Mouse (Mus musculus) kidney, adult 2 months (tissue): Measurements from ENCODE around the gene Mdga2. TPM values are rescaled to one million over a fixed set of nuclear protein-coding genes. Genes with fewer than 3 reads are reported as not detected.

Experiments
- DNase-seq: peaks from one replicate; pipeline ENCODE4 v3.0.0; 2021
- H3K27ac ChIP-seq: fragments of 200-500 bp; 2 replicates; pipeline ENCODE4 v1.5.1; 2012; ENCODE audit warnings: low read depth, low read length, control low read depth, inconsistent platforms; ENCODE audit not compliant: insufficient read depth
- H3K27me3 ChIP-seq: fragments of 200-500 bp; replicated peaks from 2 replicates; pipeline ENCODE4 v1.6.1; 2012; ENCODE audit warnings: mild to moderate bottlenecking, moderate library complexity, low read length, inconsistent platforms; ENCODE audit not compliant: control insufficient read depth, insufficient read depth
- H3K36me3 ChIP-seq: fragments of 200-500 bp; 2 replicates; pipeline ENCODE4 v1.6.1; 2012; ENCODE audit warnings: mild to moderate bottlenecking, moderate library complexity, low read length, inconsistent platforms; ENCODE audit not compliant: control insufficient read depth, insufficient read depth
- H3K4me1 ChIP-seq: fragments of 200-500 bp; 2 replicates; pipeline ENCODE4 v1.6.1; 2011; ENCODE audit warnings: low read length; ENCODE audit not compliant: control insufficient read depth, insufficient read depth
- H3K4me3 ChIP-seq: fragments of 200-500 bp; 2 replicates; pipeline ENCODE4 v1.5.1; 2011; ENCODE audit warnings: mild to moderate bottlenecking, low read depth, low read length, control low read depth; ENCODE audit not compliant: insufficient read depth
- CTCF ChIP-seq: fragments of 200-500 bp; conservative IDR thresholded peaks from 2 replicates; pipeline ENCODE4 v1.5.1; 2011; ENCODE audit warnings: low read depth, mild to moderate bottlenecking, control low read depth, low read length, moderate library complexity, mixed read lengths; ENCODE audit not compliant: insufficient read depth, insufficient read length
- POLR2A ChIP-seq: fragments of 200-500 bp; IDR thresholded peaks from one replicate; pipeline ENCODE4 v1.6.1; 2011; ENCODE audit warnings: low read depth, low read length, control low read depth
- WGBS: fragments of 180-500 bp; shearing (Covaris S2); methylation state at CpG from one replicate; pipeline ENCODE4 v1.1.7; 2018; 5-methylcytosine and 5-hydroxymethylcytosine counted together
- polyA plus RNA-seq: library from polyadenylated mRNA; depleted of rRNA; stranded (reverse); fragments of >200 nt; gene quantifications from 2 replicates; pipeline ENCODE4 v1.2.3, GENCODE M21; 2012

Mdga2 gene
- polyA plus RNA-seq, 1 experiment = 0.17 TPM

GRCm38 (mm10) chr12:67045099-67045750, 177.1 kb downstream of the Mdga2 start:
- DNase-seq = no peak
- Histone ChIP-seq H3K27ac (no peak overlapping the region), H3K4me3 (no peak overlapping the region), H3K36me3 (no peaks in the 10 kb centered on the region), H3K27me3 (no peaks in the 10 kb centered on the region), H3K4me1 (no peaks in the 10 kb centered on the region)
- 80% methylated on average over 8 of the region's 8 CpGs for WGBS
- TF ChIP-seq CTCF (no peak), POLR2A (no peak)

- Histone ChIP-seq H3K4me3 (no peak overlapping the region), H3K27me3 (no peaks in the 10 kb centered on the region), H3K36me3 (no peaks in the 10 kb centered on the region), H3K27ac (no peak overlapping the region), H3K4me1 (no peaks in the 10 kb centered on the region)
- DNase-seq = no peak
- TF ChIP-seq CTCF (no peak), POLR2A (no peak)
- WGBS = 38% methylated on average over 4 of the region's 4 CpGs
These were observed 180.5 kb downstream of the Mdga2 start for GRCm38 (mm10) chr12:67041865-67042264.

DNA sequence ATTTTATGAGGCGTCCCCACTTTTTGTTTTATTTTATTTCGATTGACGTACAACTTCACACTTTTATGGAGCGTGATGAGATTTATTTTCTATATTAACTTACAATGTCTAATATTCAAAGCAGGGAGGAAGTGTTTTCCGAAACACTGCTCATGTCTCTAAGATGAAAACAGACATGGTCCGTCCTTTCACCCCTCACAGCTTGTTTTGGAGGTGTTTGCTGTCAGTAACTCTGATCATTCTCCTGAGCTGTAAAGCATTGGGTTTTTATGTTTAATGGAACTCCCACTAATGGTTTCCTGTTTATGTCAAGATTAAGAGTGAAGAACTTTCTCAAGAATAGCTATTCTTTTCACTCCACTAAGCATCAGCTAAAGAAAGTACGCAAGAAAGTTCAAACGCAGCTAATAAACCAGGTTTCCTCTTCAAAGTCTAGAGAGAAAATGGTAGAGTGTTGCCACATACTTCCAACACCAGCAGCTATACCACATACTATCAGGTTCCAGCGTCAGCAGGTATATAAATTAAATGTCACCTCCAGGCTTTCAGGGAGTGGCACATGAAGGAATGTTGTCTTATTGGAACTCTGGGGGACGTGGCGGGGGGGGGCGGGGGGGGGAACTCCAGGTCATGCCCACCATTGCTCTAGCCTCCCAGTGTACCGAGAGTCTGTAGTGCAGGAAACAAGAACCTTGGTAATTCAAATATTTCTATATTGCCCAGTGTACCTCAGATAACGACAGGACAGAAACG, 186.7 kb downstream of the Mdga2 start:
- H3K27ac ChIP-seq = no peak overlapping the region
- 35% methylated on average over 15 of the region's 15 CpGs for WGBS
- H3K27me3 ChIP-seq = no peaks in the 10 kb centered on the region
- TF ChIP-seq POLR2A = no peak
- no peak for TF ChIP-seq CTCF
- no peaks in the 10 kb centered on the region for H3K4me1 ChIP-seq
- H3K36me3 ChIP-seq = no peaks in the 10 kb centered on the region
- H3K4me3 ChIP-seq = no peak overlapping the region
- DNase-seq = no peak

DNA sequence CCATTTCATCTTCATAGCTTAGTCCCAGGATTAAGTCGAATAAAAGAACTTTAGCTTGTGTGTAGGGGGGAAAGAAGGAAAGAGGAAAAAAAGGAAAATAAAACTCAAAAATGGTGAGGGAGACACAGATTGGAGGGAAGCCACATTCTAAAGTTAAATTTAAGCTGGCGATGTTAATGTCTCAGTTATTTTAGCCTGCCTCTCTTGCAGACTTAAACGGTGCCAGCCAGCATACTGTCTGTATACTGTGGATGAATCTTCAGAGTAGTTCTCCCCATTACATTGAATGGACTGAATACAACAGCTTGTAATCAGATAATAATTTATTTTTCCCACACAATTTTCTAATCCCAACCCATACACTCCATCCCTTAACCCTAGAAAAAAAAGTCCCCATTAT, 205.2 kb downstream of the Mdga2 start:
- no peak for DNase-seq
- H3K27me3 ChIP-seq = no peaks in the 10 kb centered on the region
- H3K4me3 ChIP-seq = no peak overlapping the region
- no peaks in the 10 kb centered on the region for H3K4me1 ChIP-seq
- TF ChIP-seq CTCF = no peak
- no peak for TF ChIP-seq POLR2A
- H3K36me3 ChIP-seq = no peaks in the 10 kb centered on the region
- WGBS = 91% methylated on average over 3 of the region's 3 CpGs
- no peak overlapping the region for H3K27ac ChIP-seq

DNA sequence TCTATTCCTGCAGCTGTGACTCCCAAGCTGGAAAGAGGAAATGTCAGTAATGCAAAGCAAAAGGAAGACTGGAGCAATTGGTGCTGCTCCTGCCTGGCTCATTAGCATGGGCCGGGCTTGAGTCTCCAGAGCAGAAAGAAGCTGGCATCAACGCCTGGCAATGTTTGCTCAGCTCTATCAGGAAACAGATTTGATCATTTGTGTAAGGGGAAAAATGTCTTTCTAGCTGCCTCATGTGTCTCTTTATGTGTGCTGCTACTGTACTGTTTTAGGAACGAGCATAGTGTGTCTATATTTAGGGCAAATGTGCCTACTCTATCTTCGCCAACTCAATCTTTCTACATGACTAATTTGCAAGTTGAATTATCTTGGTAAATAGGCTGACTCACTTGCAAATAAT, 211.0 kb downstream of the Mdga2 start:
- no peak for TF ChIP-seq POLR2A
- TF ChIP-seq CTCF = no peak
- no peaks in the 10 kb centered on the region for H3K36me3 ChIP-seq
- H3K27ac ChIP-seq = no peak overlapping the region
- H3K27me3 ChIP-seq = no peaks in the 10 kb centered on the region
- no peak for DNase-seq
- H3K4me1 ChIP-seq = no peaks in the 10 kb centered on the region
- H3K4me3 ChIP-seq = no peak overlapping the region
- WGBS = 46% methylated on average over 4 of the region's 4 CpGs

GRCm38 (mm10) chr12:67010318-67010717, 212.0 kb downstream of the Mdga2 start:
- Histone ChIP-seq H3K36me3 (no peaks in the 10 kb centered on the region), H3K4me3 (no peak overlapping the region), H3K27ac (no peak overlapping the region), H3K4me1 (no peaks in the 10 kb centered on the region), H3K27me3 (no peaks in the 10 kb centered on the region)
- TF ChIP-seq CTCF = no peak
- no peak for TF ChIP-seq POLR2A
- DNase-seq = no peak
- WGBS = 91% methylated on average over 4 of the region's 4 CpGs

- H3K4me1 ChIP-seq = no peaks in the 10 kb centered on the region
- H3K36me3 ChIP-seq = no peaks in the 10 kb centered on the region
- TF ChIP-seq CTCF (no peak), POLR2A (no peak)
- no peaks in the 10 kb centered on the region for H3K27me3 ChIP-seq
- 71% methylated on average over 3 of the region's 3 CpGs for WGBS
- H3K27ac ChIP-seq = no peak overlapping the region
- no peak overlapping the region for H3K4me3 ChIP-seq
- no peak for DNase-seq
These were observed 213.2 kb downstream of the Mdga2 start for GRCm38 (mm10) chr12:67009191-67009590.
